Mouse (Mus musculus): Measurements from ENCODE around the gene Onecut3.
A peak's percentile ranks its signal among the peaks of the same experiment; 100 is the strongest.

Gene Onecut3

DNA sequence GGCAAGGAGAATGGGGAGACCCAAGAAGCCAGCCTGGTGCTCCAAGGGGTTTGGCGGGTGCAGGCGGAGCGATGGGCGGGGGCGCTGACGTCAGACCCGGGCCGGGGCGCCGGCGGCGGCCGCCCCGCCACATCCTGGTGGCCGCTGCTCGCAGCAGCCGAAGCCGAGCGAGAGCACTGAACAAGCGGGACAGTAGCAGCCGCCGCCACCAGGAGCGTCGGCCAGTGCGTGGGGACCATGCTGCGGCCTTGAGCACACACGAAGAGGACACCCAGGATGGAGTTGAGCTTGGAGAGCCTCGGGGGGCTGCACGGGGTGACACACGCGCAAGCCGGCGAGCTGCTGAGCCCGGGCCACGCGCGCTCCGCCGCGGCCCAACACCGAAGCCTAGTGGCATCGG lies at the start of gene Onecut3:
TSS of gene Onecut3 (plus strand) at position 104 of the 400 bp plus-strand sequence.
- DNase-seq, result peak; percentile 71

DNA sequence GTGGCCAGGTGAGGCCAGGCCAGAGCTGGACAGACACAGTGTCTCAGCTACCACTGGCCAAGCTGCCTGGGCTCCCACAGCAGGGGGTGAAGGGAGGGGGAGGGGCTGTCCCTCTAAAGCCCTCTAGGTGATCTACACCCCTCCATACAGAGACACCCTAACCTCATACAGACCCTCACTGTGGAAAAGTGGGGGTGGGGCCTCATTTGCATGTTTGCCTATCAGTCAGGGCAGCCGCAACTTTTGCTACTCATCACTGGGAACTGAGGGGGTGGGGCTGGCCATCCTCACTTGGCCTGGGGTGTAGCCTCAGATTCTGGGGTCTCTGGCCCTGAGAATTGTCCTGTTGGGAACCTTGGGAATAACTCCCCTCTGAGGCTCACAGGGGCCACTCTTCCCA lies 49.6 kb upstream of the Onecut3 start:
- DNase-seq, result no peak

DNA sequence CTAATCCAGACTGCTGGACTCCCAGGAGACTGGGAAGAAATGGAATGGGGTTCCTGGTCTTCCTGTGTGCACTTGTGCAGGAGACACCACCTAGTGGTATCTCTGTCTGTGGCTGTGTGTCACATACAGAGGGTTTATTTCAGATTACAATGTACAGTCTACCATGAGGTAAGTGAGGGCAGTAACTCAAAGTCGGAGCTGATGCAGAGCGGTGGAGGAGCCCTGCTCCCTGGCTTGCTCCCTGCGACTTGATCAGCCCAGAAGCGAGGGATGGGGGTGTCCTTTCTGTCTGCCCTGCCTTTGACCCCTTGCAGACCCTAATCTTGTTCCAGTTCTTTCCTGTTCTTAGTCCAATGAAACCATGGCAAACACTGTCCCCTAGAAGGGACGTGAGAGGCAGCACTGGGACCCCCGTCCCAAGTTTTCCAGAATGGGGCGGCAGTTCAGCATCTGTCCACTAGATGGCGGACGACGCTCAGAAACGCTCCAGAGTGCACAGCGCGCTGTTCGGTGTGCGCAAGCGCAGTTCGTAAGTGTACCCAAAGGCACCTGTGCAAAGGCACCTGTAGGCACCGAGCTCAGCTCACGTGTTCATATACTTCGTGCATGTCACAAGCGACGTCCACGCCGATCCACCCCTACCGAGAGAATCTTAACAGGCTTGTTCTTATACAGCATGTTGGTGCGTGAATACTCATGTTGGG lies 48.6 kb upstream of the Onecut3 start:
- peak; percentile 86 for DNase-seq

DNA sequence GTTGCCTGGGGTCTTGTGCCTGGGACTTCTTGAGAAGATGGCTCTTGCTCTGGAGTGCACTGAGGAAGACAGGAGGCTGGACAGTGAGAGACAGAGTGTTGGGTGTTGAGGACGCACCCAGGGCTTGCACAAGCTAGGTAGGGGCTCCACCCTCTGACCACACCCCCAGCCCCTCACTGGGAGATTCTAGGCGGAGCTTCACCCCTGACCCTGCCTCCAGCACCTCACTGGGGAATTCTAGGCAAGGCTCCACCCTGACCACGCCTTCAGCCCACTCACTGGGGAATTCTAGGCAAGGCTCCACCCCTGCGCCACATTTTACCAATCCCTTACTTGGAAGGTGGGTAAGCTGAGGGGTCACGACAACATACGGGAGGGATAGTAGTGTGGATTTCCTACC lies 44.0 kb upstream of the Onecut3 start:
- DNase-seq, result no peak

DNA sequence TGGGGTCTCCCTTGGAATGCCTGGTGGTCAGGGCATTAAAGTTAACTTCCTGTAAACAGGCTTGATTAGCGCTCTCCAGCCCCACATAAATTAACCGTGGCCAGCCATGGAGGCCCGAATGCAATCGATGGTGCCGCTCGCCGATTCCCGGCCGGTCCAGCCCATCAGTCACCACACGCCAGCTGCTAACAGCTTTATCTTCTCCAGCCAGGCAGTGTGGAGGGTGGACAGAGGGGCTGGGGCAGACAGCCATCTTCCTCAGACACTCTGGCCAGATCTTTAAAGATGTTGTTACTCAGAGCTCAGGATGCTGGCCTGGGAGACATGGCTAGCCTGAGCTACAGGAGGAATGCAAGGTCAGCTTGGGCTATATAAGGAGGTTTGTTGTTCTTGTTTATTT lies 41.0 kb upstream of the Onecut3 start:
- no peak for DNase-seq

DNA sequence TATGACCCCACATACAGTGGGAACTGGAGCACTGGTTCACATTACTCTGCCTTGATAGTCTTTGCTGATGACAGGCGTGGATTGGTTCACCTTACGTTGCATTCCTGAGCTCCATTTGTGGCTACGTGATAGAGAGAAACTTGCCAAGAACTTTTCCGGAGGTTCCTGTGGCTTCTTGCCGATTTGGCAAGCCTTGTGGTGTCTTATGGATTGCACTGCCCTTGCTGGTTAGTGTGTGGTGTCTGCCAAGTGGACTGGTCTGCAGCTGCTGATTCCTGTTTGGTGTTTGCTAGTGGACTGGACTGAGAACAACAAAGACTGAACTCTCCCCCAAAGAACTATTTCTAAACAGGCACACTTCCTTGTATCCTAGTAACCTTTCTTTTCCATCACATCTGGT lies 39.9 kb upstream of the Onecut3 start:
- DNase-seq, result no peak

DNA sequence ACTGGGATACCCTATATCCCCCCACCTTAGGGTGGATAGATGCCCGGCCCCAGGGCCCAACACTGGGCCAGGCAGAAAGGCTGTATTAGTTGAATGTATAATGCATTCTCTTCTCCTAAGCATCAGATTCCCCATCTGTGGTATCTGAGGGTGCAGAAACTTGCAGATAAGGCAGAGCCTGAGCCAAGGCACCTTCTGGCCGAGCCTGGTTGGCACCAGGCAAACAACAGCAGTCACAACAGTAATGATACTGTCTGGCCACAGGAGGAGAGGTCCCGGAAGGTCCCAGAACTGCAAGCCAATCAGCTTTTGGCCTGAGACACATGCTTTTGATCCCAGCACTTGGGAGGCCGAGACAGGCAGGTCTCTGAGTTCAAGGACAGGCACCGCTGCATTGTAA lies 38.9 kb upstream of the Onecut3 start:
- DNase-seq, result no peak

DNA sequence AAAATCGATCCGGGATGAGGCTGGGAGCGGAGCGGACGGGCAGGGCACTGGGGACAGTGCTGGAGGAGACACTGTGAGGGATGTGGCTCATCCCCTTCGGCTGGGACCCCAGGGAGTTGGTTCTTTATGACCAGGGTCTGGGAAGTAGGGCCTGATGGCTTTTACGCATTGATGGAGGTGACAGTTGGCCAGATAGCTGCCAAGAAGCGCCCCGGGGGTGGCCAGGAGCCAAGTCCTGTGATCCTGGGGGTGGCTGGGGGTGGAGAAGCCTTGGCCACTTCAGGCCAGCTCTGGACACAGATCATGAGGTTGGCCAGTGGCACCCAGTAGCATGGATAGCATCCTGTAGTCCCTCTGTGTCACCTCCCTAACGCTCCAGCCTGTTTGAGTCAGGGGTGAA lies 35.4 kb upstream of the Onecut3 start:
- DNase-seq, result no peak

DNA sequence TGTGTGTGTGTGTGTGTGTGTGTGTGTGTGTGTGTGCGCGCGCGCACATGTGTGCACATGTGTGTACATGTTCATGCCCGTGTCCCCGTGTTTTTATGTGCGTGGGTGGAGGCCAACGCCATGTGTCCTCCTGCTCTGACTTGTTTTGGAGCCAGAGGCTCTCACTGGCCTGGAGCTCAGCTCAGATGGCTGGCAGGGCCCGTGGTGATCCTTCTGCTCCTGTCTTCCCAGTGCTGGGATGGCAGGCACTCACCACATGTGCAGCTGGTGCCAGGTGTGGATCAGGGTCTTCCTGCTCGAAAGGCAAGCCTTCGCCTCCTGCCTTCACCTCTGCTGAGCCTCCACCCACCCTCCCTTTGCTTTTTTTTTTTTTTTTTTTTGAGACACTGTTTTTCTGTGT lies 35.0 kb upstream of the Onecut3 start:
- DNase-seq, result no peak

DNA sequence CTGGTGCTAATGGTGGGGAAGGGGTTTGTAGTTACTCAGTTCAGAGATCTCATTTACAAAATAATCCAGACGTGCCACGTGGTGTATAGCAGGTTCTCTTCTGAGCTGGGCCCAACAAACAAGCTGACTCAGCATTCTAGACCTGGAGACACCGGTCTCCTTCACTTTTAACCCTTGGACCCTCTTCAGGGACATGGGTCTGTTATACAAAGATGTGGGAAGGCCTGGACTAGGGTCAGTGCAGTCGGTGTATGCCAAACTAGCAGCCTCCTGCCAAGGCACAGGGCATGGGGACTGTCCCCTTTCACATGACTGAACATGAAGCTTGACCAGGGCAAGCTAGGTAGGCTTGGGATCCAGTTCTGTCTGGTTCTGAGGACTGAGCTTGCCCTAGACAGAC lies 34.3 kb upstream of the Onecut3 start:
- DNase-seq, result no peak

DNA sequence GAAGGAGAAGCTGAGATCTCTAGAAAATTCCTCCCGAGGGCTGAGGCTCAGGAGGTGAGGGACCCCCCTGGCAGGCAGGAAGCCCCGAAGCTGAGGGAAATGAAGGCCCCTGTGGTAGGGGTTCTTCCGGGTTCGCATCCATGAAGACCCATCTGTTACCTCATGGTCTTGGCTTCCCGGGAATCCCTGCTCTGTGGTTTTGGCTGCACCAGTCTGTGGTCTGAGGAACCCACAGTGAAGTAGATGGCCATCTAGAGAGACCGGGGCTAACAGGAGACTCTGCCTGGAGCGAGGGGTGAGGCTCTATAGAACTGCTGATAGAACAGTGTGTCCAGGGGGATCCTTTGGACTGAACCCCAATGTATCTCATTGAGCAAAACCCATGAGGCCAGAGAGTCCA lies 33.3 kb upstream of the Onecut3 start:
- DNase-seq, result no peak

DNA sequence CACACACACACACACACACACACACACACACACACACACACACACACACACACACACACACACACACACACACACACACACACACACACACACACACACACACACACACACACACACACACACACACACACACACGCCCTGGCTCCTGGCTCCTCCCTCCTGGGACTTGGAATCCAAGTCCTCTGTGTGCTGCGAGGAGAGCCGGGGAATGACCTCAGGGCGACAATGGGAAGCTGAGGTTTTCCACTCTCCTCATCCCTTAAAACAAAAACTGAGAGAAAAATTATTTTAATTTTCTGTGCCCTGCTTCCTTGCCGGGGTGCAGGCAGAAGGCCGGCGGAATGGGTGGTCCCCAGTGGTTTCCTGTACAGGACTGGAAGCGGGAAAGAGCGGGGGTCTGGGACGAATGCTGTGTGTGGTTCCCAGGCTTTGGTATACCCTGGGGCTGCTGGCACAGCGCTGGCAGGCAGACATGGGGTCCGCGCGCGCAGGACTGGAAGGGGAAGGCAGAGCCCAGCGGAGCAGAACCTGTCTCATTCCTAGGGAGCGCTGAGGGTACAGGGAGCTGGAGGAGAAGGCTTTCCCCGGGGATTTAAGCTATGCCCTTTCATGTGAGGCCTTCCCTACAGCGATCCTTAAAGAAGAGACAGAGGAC lies 30.1 kb upstream of the Onecut3 start:
- peak; percentile 11 for DNase-seq

DNA sequence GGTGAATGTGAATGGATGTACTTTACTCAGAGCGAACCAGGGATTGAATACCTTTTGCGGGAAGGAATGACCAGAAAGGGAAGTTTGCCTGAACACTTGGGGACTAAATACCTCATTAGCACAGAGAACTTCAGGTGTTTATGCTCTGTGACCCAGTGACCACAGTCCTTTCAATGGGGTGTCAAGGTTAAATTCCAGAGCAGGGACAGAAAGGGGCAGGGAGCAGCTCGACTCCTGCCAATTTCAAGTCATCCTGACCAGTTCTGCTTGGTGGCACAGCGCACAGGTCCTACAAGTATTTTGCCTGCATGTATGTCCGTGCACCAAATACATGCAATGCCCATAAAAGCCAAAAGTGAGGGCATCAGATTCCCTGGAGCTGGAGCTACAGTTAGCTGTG lies 29.6 kb upstream of the Onecut3 start:
- DNase-seq, result no peak

DNA sequence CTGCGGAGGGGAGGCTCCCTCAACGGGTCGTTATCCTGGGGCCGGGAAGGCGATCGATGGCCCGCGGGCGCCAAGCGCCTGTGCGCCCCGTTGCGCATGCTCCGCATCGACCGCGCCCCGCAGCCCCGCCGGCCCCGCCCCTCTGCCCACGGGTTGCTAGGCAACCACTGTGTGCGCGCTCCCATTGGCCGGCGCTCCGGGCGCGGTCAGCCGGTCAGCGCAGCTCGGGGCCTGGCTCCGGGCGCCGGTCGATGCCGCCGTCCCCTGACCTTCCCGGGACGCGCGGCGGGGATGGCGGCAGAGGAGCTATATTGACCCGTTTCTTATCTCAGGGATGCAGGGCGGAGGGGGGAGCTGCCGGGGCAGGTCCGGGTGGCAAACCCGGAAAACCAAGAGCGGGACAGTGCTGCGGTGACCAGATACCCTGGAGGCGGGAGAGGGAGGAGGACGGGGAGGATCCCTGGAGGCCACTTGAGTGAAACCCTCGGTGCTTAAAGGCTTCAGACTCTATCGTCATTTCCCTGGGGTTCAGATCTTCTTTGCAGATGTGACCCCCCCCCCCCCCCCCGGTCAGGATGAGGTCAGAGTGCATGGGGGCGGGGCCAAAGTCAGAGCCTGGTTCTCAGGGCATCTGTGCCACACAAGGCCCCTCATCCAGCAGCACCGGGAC lies 19.2 kb upstream of the Onecut3 start:
- peak; percentile 92 for DNase-seq

DNA sequence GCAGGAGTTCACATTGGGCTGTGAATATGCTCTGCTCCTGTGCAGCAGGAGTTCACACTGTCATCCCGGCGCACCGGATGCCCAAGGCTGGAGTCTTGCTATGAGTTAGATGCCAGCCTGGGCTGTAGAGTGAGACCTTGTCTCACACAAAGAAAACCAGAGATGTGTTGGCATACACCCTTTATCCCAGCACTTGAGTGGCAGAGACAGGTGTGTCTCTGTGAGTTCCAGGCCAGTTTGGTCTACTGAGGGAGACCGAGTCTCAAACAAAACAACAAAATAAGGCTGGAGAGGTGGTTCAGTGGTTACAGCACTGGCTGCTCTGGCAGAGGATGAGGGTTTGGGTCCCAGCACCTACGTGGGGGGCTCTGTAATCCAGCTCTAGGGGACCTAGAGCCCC lies 16.1 kb upstream of the Onecut3 start:
- DNase-seq, result no peak

DNA sequence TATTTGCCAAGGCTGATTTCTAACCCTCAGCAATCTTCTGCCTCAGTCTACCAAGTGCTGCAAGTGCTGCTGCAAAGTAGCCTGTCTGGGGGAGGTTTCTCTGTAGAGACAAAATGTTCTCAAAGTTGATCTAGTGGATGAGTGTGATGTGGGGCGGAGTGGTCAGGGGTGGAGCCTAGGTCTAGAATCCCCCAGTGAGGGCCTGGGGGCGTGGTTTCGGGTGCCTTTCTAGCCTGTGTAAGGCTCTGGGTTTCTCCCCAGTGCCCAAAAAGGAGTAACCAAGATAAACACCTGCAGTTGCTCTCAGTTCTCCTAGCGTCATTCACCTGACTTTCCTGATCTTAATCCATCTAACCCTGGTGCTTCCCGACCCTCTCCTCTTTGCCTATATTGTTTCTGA lies 13.6 kb upstream of the Onecut3 start:
- no peak for DNase-seq

DNA sequence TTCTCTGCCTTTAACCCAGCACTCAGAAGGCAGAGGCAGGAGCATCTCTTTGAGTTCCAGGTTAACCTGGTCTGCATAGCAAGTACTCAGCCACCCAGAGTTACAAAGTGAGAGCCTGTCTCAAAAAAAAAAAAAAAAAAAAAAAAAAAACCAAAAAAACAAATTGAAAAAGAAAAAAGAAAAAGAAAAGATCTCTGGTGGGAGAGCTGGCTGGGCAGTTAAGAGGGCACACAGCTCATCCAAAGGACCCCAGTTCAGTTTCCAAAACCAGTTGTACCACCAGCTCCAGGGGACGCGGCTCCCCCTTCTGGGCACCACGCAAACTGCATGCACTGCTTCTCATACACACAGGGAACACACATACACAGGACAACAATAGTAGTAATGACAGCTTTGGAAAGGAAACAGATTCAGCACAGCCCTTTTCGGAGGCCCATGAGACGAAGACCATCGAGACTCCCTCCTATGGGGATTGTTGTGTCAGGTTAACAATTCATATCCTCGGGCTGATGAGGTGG lies 7.7 kb upstream of the Onecut3 start:
- no peak for DNase-seq

DNA sequence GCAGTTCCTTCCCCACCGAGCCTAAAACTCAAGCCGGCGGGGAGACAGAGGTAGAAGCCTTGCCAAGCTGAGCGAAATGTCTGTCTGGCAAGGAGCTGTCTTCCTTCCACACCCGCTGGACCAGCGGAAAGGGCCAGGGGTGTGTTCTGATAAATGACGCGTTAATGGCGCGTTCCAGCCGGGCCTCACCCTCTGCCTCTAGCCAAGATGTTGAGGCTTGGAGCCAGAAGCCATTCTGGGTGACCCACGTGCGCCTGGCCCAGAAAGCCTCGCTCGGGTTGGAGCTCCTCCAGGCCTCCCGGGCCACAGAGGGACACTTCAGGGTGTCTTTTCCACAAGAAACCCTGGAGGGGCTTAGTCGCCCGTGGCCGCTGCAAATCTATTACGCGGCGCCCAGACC lies 4.6 kb upstream of the Onecut3 start:
- peak; percentile 72 for DNase-seq

DNA sequence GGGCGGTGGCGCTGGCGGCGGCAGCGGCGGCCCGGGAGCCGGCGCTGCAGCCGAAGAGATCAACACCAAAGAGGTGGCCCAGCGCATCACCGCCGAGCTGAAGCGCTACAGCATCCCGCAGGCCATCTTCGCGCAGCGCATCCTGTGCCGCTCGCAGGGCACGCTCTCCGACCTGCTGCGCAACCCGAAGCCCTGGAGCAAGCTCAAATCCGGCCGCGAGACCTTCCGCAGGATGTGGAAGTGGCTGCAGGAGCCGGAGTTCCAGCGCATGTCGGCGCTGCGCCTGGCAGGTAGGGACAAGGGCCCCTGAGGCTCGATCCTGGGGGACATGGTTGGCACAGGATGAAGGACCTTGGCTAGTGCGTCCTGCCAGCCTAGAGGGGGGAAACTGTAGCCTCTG lies 1.3 kb downstream of the Onecut3 start:
- DNase-seq, result no peak

DNA sequence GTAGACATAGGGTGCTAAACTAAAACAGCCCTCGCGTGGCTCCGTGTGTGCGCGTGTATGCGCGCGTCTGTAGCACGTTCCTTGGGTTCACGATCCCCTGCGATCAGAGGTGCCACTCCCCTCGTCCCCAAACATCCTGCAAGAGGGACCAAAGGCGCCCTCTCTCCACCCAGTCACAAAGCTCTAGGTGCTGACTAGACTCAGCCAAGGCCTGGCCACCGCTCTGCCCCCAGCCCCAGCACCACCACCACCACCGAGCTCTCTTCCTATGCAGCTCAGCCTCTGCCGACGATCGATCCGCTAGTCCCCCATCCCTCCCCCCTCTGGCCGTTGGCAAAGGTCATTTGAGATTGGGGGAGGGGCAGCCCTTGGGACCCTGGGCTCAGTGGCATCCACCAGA lies 1.8 kb downstream of the Onecut3 start:
- DNase-seq, result no peak

DNA sequence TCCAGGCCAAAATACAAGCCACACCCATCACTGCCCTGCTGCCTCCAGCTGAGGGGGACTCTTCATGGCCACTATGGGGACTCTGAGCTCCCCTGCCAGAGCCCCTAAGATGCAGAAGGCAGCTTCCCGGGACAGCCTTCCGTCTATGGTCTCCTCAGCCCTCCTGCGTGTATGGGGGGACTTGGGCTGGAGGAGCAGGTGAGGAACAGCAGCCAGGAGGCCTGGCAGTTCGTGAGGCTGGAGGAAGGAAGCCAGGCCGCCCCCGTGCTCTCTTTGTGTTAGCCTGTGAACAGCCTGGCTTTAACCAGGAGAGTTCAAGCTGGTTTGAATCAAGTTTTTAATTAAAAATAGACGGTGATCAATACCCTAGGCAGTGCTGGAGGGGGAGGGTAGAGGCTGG lies 7.7 kb downstream of the Onecut3 start:
- DNase-seq, result no peak

DNA sequence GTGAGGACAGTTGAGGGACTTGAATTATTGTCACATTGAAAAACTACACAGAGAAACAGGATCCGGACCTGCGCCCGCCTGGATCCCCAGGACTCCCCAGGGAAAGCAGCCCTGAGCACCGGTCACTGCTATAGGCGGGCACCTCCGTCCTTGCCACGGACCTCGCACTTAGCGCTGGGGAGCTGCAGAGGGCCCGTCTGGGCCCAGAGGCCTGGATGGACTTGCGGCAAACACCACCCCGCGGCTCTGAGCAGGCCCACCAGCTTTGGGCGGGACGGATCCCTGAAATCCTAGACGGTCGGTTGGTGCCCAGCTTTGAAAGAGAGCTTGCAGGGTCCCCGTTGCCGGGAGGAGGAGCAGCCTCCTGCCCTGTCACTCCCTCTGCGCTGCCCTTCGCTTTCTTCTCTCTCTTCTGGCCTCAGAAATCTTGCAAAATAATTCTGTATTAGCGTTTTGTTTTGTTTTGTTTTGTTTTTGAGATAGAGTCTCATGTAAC lies 8.2 kb downstream of the Onecut3 start:
- no peak for DNase-seq

DNA sequence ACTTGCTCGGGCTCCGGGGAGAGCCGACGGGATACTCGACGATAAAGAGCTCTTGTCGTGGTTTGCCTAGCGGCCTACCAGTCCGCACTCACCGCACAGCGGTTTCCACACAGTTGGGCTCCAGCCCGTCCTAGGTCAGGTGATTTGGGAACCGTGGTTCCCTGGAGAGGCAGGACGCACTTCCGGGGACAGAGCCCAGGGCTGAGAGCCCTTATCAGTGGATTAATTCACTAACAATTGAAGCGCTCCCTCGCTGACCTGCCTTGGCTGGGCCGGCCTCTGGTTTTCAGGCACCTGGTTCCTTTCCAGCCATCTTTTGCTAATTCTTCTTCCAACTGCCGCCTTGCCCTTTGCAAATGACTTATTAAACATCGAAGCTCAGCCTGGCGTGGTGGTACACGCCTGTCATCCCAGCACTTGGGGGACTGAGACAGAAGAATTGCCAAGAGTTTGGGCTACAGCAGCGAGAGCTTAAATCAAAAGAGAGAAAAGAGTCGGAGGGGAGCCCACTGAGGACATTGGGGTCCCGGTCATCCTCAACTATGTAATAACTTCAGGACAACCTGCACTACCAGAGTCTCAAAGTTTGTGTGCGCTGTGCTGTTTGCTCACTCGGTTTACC lies 9.1 kb downstream of the Onecut3 start:
- peak; percentile 60 for DNase-seq

DNA sequence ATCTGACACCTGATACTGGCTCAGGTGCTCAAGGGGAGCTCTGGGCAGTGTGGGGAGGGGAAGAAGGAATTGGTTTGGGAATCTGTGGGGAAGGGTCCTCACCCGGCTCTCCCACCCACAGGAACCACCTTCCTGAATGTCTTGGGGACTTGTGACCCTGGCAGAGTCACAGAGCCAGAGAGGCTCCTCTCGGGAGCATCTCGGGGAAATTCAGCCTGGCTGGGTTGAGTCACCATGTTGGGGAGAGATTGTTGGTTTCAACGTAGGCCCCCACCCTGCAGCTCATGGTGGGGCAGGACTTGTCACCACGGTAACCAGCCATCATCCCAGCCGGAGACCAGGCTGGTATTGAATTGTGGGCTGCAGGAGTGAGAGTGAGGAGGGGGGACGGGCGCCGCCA lies 10.1 kb downstream of the Onecut3 start:
- DNase-seq, result no peak

Measured in lung, postnatal 14 days (tissue).